Mouse (Mus musculus) spleen, postnatal 14 days (tissue): ENCODE results near the gene Slc7a5.

Experiments
- DNase-seq, 2 experiments: peaks; one replicate each; pipeline ENCODE4 v3.0.0; 2021 to 2022; ENCODE audit warnings: low spot score in 2 of 2

The Slc7a5 gene

DNA sequence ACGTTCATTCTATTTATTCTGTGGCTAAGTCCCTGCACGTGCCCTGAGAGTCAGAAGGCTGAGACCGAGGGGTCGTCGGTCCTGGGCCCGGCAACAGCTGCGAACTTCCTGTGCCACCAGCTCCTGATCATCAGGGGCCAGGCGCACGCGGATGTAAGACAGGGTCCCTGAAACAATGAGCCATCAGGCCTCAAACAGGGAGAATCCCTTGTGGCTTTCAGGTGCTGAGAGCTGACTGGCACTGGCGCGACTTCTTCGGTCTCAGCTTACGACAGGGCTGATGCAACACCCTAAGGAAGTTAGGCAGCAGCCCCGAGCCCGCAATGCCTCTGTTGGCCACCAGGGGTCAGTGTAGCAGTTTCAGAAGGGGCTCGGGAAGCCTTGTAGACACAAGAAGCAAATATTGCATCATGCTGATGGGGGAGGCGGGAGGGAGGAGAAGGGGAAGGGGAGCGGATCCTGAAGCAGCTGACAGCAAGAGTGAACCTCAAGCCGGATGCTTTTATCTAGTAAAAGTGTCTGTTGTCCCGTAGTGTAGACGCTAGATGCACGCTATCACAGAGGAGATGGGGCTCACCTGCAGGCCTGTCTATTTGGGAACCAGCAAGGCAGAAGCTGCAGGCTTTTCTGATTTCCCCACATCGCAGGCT, 56.5 kb downstream of the Slc7a5 start:
- DNase-seq: peak; percentile 97 to 98

DNA sequence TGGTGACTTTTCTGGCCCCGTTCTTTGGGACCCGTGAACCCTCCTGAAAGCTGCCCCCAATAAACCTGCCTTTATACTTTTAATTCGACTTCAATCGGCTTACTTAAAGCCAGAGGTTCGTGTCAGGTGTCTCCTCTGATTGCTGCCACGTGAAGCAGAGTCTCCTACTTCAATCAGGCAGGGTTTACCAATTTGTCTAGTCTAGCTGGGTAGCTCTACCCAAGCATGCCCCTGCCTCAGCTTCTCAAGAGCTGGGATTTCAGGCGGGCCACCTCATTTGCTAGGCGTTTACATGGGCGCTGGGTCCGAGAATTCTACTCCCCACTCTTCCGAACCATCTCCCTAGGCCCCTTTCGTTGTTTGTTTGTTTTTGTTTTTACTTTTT, 57.1 kb downstream of the Slc7a5 start:
- DNase-seq: no peak

DNA sequence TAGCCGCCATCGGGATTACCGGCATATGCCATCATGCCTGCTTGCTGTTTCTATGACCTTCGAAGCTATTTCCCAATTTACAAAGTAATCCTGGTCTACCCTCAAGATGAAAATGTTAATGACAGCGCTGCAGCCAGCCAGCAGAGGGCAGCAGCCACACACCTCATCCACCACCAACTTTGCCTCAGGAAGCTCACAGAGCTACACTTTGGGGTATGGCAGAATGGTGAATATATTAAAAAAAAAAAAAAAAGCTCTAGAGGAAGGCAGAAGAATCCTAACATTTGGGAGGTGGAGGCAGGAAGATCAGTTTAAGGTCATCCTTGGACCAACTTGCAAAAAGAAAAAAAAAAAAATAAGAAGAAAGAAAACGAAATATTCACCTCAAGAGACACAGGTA, 57.5 kb downstream of the Slc7a5 start:
- DNase-seq: peak; percentile 62 to 69

DNA sequence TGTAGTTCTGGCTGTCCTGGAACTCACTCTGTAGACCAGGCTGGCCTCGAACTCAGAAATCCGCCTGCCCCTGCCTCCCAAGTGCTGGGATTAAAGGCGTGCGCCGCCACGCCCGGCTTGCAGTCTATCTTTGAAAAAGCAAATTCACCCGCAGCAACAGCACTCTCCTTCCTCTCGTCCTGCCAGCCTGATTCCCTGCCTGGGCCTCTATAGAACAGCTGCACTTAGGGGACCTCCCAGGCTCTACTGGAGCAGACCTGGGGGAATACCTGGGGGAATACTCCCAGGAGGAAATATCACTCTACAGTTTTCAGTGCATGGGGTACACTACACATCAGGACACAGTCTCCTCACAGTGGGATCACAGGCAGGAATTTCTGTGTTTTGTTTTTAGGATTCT, 58.2 kb downstream of the Slc7a5 start:
- DNase-seq: no peak

DNA sequence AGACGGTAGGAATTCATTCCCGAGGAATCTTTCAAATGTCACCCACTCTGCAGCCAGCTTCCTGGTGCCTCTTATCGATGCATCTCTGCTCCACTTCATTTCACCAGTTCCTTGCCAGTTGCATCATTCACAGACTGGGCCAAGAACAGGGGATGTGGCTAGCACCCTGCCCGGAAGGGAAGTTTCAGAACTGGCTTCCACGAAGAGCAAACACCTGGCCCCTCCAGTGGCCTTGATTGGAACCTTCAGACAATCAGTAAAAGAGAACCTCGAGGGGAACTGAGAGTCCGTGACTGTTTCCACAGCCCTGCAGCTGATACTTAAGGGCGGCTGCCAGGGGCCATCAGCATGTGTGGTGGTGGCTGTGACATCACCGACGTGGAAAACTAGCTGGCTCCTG, 59.0 kb downstream of the Slc7a5 start:
- no peak for DNase-seq

DNA sequence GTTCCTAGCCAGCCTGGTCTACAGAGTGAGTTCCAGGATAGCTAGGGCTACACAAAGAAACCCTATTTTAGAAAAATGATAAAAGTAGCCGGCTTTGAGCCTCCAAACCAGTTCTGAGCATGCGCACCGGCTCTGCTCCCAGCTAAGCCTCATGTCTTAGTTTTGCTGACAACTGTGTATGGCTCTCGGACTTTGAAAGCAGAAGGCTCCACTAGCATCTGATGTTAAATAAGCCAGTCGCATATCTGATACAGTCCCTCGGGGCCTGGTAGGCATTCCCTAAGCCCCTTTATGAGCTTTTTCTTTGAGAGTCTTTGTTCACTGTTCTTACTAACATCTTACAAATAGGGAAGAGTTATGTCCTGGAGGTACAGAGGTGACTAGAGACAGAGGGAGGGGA, 59.5 kb downstream of the Slc7a5 start:
- no peak for DNase-seq

DNA sequence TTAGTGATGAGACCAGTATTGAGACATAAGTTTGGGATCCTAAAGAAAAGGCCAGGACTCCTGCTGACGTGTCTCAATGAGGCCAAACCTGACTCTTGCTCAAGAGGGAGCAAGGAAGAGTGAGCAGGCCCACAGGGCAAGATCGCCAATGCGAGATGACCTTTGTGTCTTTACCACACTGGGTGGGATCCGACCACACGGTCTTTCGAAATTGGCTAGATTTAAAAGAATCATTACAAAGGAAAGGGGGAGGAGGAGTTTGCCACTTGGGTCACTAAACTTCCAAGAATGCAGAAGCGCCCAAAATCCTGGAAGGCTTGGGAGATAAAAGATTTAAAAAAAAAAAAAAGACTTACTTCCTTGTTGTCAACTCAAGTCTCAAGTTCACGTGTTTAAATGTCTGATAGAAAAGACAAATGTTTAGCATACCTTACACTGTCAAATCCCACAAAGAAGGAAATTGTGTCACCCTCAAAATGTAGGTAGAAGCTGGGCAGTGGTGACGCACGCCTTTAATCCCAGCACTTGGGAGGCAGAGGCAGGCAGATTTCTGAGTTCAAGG, 60.2 kb downstream of the Slc7a5 start:
- no peak for DNase-seq

DNA sequence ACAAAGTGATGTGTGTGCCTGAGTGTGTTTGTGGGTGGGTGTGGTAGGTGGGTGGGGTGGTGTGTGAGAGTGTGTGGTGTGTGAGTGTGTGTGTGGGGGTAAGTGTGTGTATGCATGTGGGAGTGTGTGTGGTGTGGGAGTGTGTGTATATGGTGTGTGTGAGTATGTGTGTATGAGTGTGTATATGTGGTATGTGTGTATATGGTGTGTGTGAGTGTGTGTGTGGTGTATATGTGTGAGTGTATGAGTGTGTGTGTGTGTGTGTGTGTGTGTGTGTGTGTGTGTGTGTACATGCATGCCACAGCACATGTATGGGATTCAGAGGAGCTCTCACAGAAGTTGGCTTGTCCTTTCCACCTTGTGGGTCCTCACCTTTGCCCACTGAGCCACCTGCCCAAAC, 60.7 kb downstream of the Slc7a5 start:
- no peak for DNase-seq

DNA sequence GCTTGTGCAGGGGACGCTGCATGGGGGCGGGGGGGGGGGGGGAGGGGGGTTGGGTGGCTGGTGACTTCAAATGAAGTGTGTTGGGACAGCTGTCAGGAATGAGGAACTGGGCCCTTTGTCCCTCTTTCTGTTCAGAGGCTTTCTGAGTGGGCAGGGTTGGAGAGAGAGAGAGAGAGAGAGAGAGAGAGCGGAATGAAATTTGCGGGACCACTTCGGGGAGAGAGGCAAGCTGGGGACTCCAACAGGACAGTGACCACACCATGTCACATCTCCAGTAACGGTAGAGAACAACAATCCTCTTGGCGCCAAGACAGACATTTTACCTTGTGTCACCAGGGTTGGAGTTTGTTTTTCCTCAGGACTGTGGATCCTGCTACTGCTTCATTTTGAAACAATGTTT, 62.7 kb downstream of the Slc7a5 start:
- no peak for DNase-seq

DNA sequence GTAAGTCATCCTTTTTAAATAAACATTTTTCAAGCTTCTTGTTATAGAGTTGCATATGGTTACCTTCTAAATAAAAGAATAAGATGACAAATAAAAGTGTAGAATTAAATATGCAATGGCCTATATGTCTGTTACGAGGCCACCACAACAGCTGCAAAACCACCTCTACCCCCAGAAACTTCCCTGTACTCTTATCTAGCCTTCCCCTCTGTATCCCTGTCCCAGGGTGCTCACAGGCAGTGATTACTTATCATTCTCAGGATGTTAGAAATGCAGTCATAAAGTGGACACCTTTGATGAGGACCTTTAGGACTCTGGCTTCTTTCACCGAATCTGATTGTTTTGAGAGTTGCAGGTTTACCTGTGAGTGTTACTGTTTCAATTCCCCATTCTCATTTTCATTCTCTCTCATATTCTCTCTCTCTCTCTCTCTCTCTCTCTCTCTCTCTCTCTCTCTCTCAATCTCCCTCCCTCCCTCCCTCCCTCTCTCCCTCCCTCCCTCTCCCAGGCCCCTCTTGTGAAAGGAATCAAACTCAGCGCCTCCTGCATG, 64.2 kb downstream of the Slc7a5 start:
- no peak for DNase-seq

DNA sequence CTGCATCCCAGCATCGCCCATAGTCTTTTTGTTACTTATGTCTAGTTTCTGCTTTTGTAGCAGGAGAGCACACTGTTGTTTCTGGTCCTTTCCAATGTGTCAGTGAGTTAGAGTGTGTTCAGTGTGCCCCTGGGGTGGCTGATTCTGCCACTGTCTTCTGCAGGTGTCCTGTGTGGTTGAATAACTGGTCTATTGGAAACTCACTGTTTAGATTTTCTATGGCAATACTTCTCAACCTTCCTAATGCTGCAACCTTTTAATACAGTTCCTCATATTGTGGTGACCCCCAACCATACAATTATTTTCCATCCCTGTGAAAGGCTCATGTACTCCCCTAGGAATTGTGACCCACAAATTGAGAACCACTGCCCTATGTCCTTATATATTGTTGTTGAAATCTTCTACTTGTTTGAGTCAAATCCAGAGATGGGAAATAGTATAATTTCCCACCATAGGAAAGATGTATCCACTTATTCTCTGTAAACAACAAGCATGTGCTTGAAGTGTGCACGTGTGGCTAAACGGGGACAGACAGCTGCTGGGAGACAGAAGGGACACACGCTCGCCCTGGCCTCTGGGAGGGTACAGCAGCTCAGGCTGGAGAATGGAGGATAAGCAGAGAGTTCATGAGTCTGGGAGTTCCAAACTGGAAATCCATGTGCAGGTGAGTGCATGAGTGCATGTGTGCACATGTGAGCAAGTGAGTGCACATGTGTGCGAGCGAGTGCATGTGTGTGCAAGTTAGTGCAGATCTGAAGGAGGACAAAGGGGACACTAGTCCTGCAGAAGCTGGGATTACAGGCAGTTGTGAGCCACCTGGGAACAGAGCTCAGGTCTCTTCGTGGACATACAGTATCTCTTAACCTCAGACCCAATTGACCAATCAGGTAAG, 65.2 kb downstream of the Slc7a5 start:
- DNase-seq: no peak

DNA sequence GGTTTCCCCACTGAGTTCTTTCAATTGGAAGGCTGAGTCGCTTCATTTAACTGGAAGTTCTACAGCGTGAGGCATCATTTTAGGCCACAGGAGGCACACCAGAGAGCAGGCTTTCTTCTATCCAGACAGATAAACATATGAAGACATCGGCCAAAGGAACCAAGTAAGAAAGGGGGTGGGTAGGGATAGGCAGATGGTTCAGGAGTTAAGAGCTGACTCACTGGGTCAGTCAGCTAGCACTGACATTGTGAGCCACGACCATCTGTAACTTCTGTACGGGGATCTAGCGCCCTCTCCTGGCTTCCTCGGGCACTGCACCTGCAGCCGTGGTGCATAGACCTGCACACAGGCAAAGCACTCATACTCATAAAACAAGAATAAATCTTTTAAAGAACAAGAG, 66.3 kb downstream of the Slc7a5 start:
- DNase-seq: peak in 1 of 2 experiments; percentile 40

DNA sequence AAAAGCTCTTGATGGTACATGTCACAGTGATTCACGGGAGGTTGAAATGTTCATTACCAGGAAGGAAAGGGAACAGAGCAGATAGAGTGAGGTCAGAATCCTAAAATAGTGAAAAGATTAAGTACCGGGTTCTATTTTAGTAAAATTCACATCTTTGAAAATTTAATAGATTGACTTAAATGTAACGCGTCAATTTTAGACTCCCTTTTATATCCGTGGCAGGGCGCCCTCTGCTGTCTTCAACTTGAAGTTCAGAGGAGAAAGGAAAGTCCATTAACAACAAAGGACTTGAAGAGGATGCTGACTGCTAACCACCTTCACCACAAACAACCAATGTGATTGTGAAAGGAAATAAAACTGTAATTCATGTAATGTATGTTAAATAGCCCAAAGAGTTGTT, 75.0 kb downstream of the Slc7a5 start:
- DNase-seq: peak in 1 of 2 experiments; percentile 61

DNA sequence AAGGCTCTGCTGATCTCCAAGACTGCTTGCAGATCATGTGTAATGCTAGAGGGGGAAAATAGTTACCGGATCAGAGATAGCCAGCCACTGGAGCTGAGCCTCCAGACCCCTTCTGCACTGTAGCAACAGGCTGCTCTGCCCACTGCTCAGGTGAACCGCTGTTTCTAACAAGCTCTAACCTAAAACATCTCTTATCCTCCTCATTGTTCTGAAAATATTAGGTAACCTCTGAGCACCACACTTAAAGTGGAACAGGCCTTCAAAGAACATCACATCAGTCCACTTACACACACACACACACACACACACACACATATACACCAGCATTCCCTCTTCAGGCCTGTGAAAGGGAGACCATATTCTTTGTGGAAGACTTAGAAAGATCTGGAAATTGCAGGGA, 75.4 kb downstream of the Slc7a5 start:
- no peak for DNase-seq
